Mouse (Mus musculus) neural tube, embryonic 12.5 days (tissue): ENCODE data around the gene Pla1a. TPM values are rescaled to one million over a fixed set of nuclear protein-coding genes. Genes with fewer than 3 reads are reported as not detected.

Experiments
- ATAC-seq: fragments of 200-750 bp; cut with Nextera tagmentation; 2 replicates; pipeline ENCODE4 v1.8.0; 2017; ENCODE audit warnings: low read depth, mild to moderate bottlenecking, moderate TSS enrichment, moderate library complexity; ENCODE audit not compliant: low FRiP score
- H3K27ac ChIP-seq: fragments of 300-500 bp; sonication (generic); 2 replicates; pipeline ENCODE4 v1.5.1; 2016
- H3K27me3 ChIP-seq: fragments of 300-500 bp; sonication (generic); replicated peaks from 2 replicates; pipeline ENCODE4 v1.6.1; 2016; ENCODE audit warnings: mild to moderate bottlenecking
- H3K36me3 ChIP-seq: fragments of 300-500 bp; sonication (generic); 2 replicates; pipeline ENCODE4 v1.6.1; 2016; ENCODE audit warnings: mild to moderate bottlenecking
- H3K4me1 ChIP-seq: fragments of 300-500 bp; sonication (generic); 2 replicates; pipeline ENCODE4 v1.6.1; 2016
- H3K4me2 ChIP-seq: fragments of 300-500 bp; sonication (generic); replicated peaks from 2 replicates; pipeline ENCODE4 v1.6.1; 2016; ENCODE audit warnings: mild to moderate bottlenecking
- H3K4me3 ChIP-seq: fragments of 300-500 bp; sonication (generic); 2 replicates; pipeline ENCODE4 v1.5.1; 2016
- H3K9ac ChIP-seq: fragments of 300-500 bp; sonication (generic); 2 replicates; pipeline ENCODE4 v1.6.1; 2016; ENCODE audit warnings: mild to moderate bottlenecking
- H3K9me3 ChIP-seq: fragments of 300-500 bp; sonication (generic); 2 replicates; pipeline ENCODE4 v1.6.1; 2016; ENCODE audit warnings: mild to moderate bottlenecking
- WGBS: fragments of 180-500 bp; shearing (Covaris S2); methylation state at CpG from one replicate; pipeline ENCODE4 v1.1.7; 2016; 5-methylcytosine and 5-hydroxymethylcytosine counted together
- polyA plus RNA-seq: library from polyadenylated mRNA; unstranded; fragments of >200 nt; fragmentation: Nextera tagmentation; extraction: Ambion mirVana; gene quantifications from 2 replicates; pipeline ENCODE4 v1.2.1, GENCODE M21; 2016

The Pla1a gene
- polyA plus RNA-seq, 1 experiment from 2014 or later: 0.28 TPM

GRCm38 (mm10) chr16:38390322-38390721, 42.6 kb downstream of the Pla1a start:
- no peak overlapping the region for H3K4me2 ChIP-seq
- no peaks in the 10 kb centered on the region for H3K36me3 ChIP-seq
- 93% methylated on average over 7 of the region's 7 CpGs for WGBS
- no peak overlapping the region for H3K9ac ChIP-seq
- no peaks in the 10 kb centered on the region for H3K4me1 ChIP-seq
- H3K27ac ChIP-seq: no peak overlapping the region
- no peak for ATAC-seq
- H3K4me3 ChIP-seq: no peak overlapping the region
- H3K9me3 ChIP-seq: no peaks in the 10 kb centered on the region
- H3K27me3 ChIP-seq: no peaks in the 10 kb centered on the region

- no peak overlapping the region for H3K27ac ChIP-seq
- H3K27me3 ChIP-seq: no peaks in the 10 kb centered on the region
- no peak overlapping the region for H3K4me2 ChIP-seq
- H3K9ac ChIP-seq: no peak overlapping the region
- no peak for ATAC-seq
- H3K4me1 ChIP-seq: no peaks in the 10 kb centered on the region
- no peaks in the 10 kb centered on the region for H3K9me3 ChIP-seq
- no peaks in the 10 kb centered on the region for H3K36me3 ChIP-seq
- H3K4me3 ChIP-seq: no peak overlapping the region
- 75% methylated on average over 8 of the region's 8 CpGs for WGBS
Measured at GRCm38 (mm10) chr16:38389284-38389893, 43.6 kb downstream of the Pla1a start.

- 81% methylated on average over 6 of the region's 6 CpGs for WGBS
Measured at GRCm38 (mm10) chr16:38388757-38389156, 44.2 kb downstream of the Pla1a start.

GRCm38 (mm10) chr16:38387389-38387788, 45.6 kb downstream of the Pla1a start:
- no peaks in the 10 kb centered on the region for H3K27me3 ChIP-seq
- H3K9ac ChIP-seq: no peak overlapping the region
- no peaks in the 10 kb centered on the region for H3K9me3 ChIP-seq
- no peak for ATAC-seq
- H3K4me1 ChIP-seq: no peaks in the 10 kb centered on the region
- H3K4me2 ChIP-seq: no peak overlapping the region
- no peak overlapping the region for H3K27ac ChIP-seq
- no peak overlapping the region for H3K4me3 ChIP-seq
- H3K36me3 ChIP-seq: no peaks in the 10 kb centered on the region
- 84% methylated on average over 6 of the region's 6 CpGs for WGBS

More at GRCm38 (mm10) chr16:38388757-38389156, 44.2 kb downstream of the Pla1a start:
- no peak overlapping the region for H3K27ac ChIP-seq
- no peak overlapping the region for H3K4me2 ChIP-seq
- ATAC-seq: no peak
- H3K4me3 ChIP-seq: no peak overlapping the region
- no peaks in the 10 kb centered on the region for H3K36me3 ChIP-seq
- no peaks in the 10 kb centered on the region for H3K27me3 ChIP-seq
- no peak overlapping the region for H3K9ac ChIP-seq
- H3K9me3 ChIP-seq: no peaks in the 10 kb centered on the region
- no peaks in the 10 kb centered on the region for H3K4me1 ChIP-seq

GRCm38 (mm10) chr16:38385700-38386099, 47.2 kb downstream of the Pla1a start:
- Histone ChIP-seq H3K4me2 (no peak overlapping the region), H3K9me3 (no peaks in the 10 kb centered on the region), H3K27me3 (no peaks in the 10 kb centered on the region), H3K4me3 (no peak overlapping the region), H3K27ac (no peak overlapping the region), H3K9ac (no peak overlapping the region), H3K4me1 (no peaks in the 10 kb centered on the region), H3K36me3 (no peaks in the 10 kb centered on the region)
- WGBS: 91% methylated on average over 4 of the region's 4 CpGs
- no peak for ATAC-seq

GRCm38 (mm10) chr16:38385184-38385634, 47.7 kb downstream of the Pla1a start:
- Histone ChIP-seq H3K9ac (no peak overlapping the region), H3K27me3 (no peaks in the 10 kb centered on the region), H3K36me3 (no peaks in the 10 kb centered on the region), H3K27ac (no peak overlapping the region), H3K4me3 (no peak overlapping the region), H3K9me3 (no peaks in the 10 kb centered on the region), H3K4me1 (no peaks in the 10 kb centered on the region), H3K4me2 (no peak overlapping the region)
- no peak for ATAC-seq
- WGBS: 87% methylated on average over 6 of the region's 6 CpGs

GRCm38 (mm10) chr16:38383683-38384082, 49.3 kb downstream of the Pla1a start:
- Histone ChIP-seq H3K27ac (no peak overlapping the region), H3K9ac (no peak overlapping the region), H3K27me3 (no peaks in the 10 kb centered on the region), H3K4me2 (no peak overlapping the region), H3K4me3 (no peak overlapping the region), H3K9me3 (no peaks in the 10 kb centered on the region), H3K36me3 (no peaks in the 10 kb centered on the region), H3K4me1 (no peaks in the 10 kb centered on the region)
- 78% methylated on average over 2 of the region's 2 CpGs for WGBS
- ATAC-seq: no peak

- Histone ChIP-seq H3K4me3 (no peak overlapping the region), H3K27me3 (no peaks in the 10 kb centered on the region), H3K9ac (no peak overlapping the region), H3K4me1 (peaks cover 6% of the 10 kb centered on the region; the same call in 1 of the 2 replicates), H3K36me3 (no peaks in the 10 kb centered on the region), H3K27ac (no peak overlapping the region), H3K4me2 (no peak overlapping the region), H3K9me3 (no peaks in the 10 kb centered on the region)
- 96% methylated on average over 3 of the region's 3 CpGs for WGBS
- no peak for ATAC-seq
Measured at GRCm38 (mm10) chr16:38379926-38380325, 53.0 kb downstream of the Pla1a start.

GRCm38 (mm10) chr16:38379493-38379892, 53.5 kb downstream of the Pla1a start:
- no peaks in the 10 kb centered on the region for H3K36me3 ChIP-seq
- H3K9ac ChIP-seq: no peak overlapping the region
- H3K4me1 ChIP-seq: peaks cover 6% of the 10 kb centered on the region; the same call in 1 of the 2 replicates
- ATAC-seq: no peak
- H3K4me3 ChIP-seq: no peak overlapping the region
- 17% methylated on average over 3 of the region's 3 CpGs for WGBS
- H3K27ac ChIP-seq: no peak overlapping the region
- H3K27me3 ChIP-seq: no peaks in the 10 kb centered on the region
- H3K9me3 ChIP-seq: no peaks in the 10 kb centered on the region
- no peak overlapping the region for H3K4me2 ChIP-seq

GRCm38 (mm10) chr16:38379088-38379487, 53.9 kb downstream of the Pla1a start:
- 58% methylated on average over 6 of the region's 6 CpGs for WGBS
- no peak overlapping the region for H3K4me2 ChIP-seq
- H3K27ac ChIP-seq: no peak overlapping the region
- H3K9ac ChIP-seq: no peak overlapping the region
- no peaks in the 10 kb centered on the region for H3K27me3 ChIP-seq
- H3K4me1 ChIP-seq: peaks cover 6% of the 10 kb centered on the region; the same call in 1 of the 2 replicates
- H3K4me3 ChIP-seq: no peak overlapping the region
- no peaks in the 10 kb centered on the region for H3K36me3 ChIP-seq
- no peaks in the 10 kb centered on the region for H3K9me3 ChIP-seq
- no peak for ATAC-seq

- Histone ChIP-seq H3K36me3 (no peaks in the 10 kb centered on the region), H3K4me3 (no peak overlapping the region), H3K27ac (no peak overlapping the region), H3K4me1 (peaks cover 6% of the 10 kb centered on the region; the same call in 1 of the 2 replicates), H3K27me3 (no peaks in the 10 kb centered on the region), H3K4me2 (no peak overlapping the region), H3K9ac (no peak overlapping the region), H3K9me3 (no peaks in the 10 kb centered on the region)
- WGBS: 79% methylated on average over 6 of the region's 6 CpGs
- no peak for ATAC-seq
Measured at GRCm38 (mm10) chr16:38378591-38378990, 54.4 kb downstream of the Pla1a start.

- Histone ChIP-seq H3K27ac (no peak overlapping the region), H3K4me2 (no peak overlapping the region), H3K36me3 (no peaks in the 10 kb centered on the region), H3K9ac (no peak overlapping the region), H3K4me1 (peaks cover 6% of the 10 kb centered on the region; the same call in 1 of the 2 replicates), H3K27me3 (no peaks in the 10 kb centered on the region), H3K4me3 (no peak overlapping the region), H3K9me3 (no peaks in the 10 kb centered on the region)
- WGBS: 81% methylated on average over 6 of the region's 6 CpGs
- ATAC-seq: no peak
Measured at GRCm38 (mm10) chr16:38377546-38377945, 55.4 kb downstream of the Pla1a start.

- H3K9me3 ChIP-seq: no peaks in the 10 kb centered on the region
- H3K4me2 ChIP-seq: peak overlapping the region; percentile 53
- peak overlapping the region; percentile 47; the same call in 1 of the 2 replicates for H3K9ac ChIP-seq
- H3K4me3 ChIP-seq: 0 out of 2 replicates have a peak overlapping the region, but pooled peaks have one; percentile 15
- WGBS: 69% methylated on average over 8 of the region's 8 CpGs
- H3K27ac ChIP-seq: no peak overlapping the region
- no peaks in the 10 kb centered on the region for H3K36me3 ChIP-seq
- H3K27me3 ChIP-seq: no peaks in the 10 kb centered on the region
- ATAC-seq: peak; percentile 39
- H3K4me1 ChIP-seq: peaks cover 6% of the 10 kb centered on the region; the same call in 1 of the 2 replicates
Measured at GRCm38 (mm10) chr16:38376841-38377249, 56.1 kb downstream of the Pla1a start.
